Mouse (Mus musculus) neural tube, embryonic 11.5 days (tissue): ENCODE results near the gene Hoxd11. TPM values are rescaled to one million over a fixed set of nuclear protein-coding genes. Genes with fewer than 3 reads are reported as not detected.

ENCODE experiments used
- ATAC-seq: fragments of 200-750 bp; cut with Nextera tagmentation; 2 replicates; pipeline ENCODE4 v1.8.0; 2017; ENCODE audit warnings: moderate number of reproducible peaks, mild to moderate bottlenecking, moderate TSS enrichment, moderate library complexity; ENCODE audit not compliant: insufficient read depth, low FRiP score, low TSS enrichment
- DNase-seq: peaks from one replicate; pipeline ENCODE4 v3.0.0-alpha.2; 2015; ENCODE audit warnings: low spot score
- H3K27ac ChIP-seq: fragments of 300-500 bp; sonication (generic); 2 replicates; pipeline ENCODE4 v1.5.1; 2014; ENCODE audit warnings: low read depth, mild to moderate bottlenecking, low read length
- H3K27me3 ChIP-seq: fragments of 300-500 bp; sonication (generic); 2 replicates; pipeline ENCODE4 v1.6.1; 2014; ENCODE audit warnings: mild to moderate bottlenecking, low read length, mixed read lengths; ENCODE audit not compliant: control insufficient read depth, insufficient read depth
- H3K36me3 ChIP-seq: fragments of 300-500 bp; sonication (generic); 2 replicates; pipeline ENCODE4 v1.6.1; 2014; ENCODE audit warnings: mild to moderate bottlenecking, low read length, moderate library complexity, mixed read lengths; ENCODE audit not compliant: control insufficient read depth, insufficient read depth
- H3K4me1 ChIP-seq: fragments of 300-500 bp; sonication (generic); 2 replicates; pipeline ENCODE4 v1.6.1; 2014; ENCODE audit warnings: low read length, mixed read lengths; ENCODE audit not compliant: control insufficient read depth, insufficient read depth
- H3K4me2 ChIP-seq: fragments of 300-500 bp; sonication (generic); 2 replicates; pipeline ENCODE4 v1.6.1; 2014; ENCODE audit warnings: low read depth, mild to moderate bottlenecking, moderate library complexity
- H3K4me3 ChIP-seq: fragments of 300-500 bp; sonication (generic); 2 replicates; pipeline ENCODE4 v1.5.1; 2014; ENCODE audit warnings: low read depth, low read length
- H3K9ac ChIP-seq: fragments of 300-500 bp; sonication (generic); 2 replicates; pipeline ENCODE4 v1.6.1; 2014; ENCODE audit warnings: mild to moderate bottlenecking, low read length
- H3K9me3 ChIP-seq: fragments of 300-500 bp; sonication (generic); 2 replicates; pipeline ENCODE4 v1.6.1; 2016; ENCODE audit warnings: low read length; ENCODE audit not compliant: control insufficient read depth
- WGBS: fragments of 180-500 bp; shearing (Covaris S2); extraction: QIAGEN DNeasy Blood & Tissue Kit; methylation state at CpG from one replicate; pipeline ENCODE4 v1.1.7; 2014; 5-methylcytosine and 5-hydroxymethylcytosine counted together
- polyA plus RNA-seq: library from polyadenylated mRNA; unstranded; fragments of >200 nt; fragmentation: Nextera tagmentation; extraction: Ambion mirVana; gene quantifications from 2 replicates; pipeline ENCODE4 v1.2.1, GENCODE M21; 2014

Gene Hoxd11
- polyA plus RNA-seq, 1 experiment from 2014 or later, result 8.5 TPM

DNA sequence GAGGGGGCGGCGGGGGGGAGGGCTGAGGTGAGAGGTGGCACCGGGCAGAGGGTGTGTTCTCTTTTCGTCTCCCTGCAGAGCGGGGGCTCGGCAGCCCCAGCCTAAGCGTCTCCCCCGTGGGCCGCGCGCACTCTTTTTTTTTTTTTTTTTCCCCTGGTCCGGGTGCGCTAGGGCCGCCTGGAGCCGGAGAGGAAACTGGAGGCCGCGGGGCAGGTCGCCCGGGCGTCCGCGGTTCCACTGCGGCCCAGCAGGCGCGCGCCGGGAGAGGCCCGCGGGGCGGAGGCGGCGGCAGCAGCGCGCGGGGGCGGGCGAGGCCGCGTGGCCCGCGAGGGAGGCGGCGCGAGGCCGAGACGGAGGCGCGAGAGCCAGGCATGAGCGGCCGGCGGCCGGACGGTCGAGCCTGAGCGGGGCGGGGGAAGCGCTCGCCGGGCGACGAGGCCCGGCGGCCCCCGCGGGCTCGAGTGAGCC, 25.7 kb downstream of the Hoxd11 start:
- no peaks in the 10 kb centered on the region for H3K9me3 ChIP-seq
- peak overlapping the region; percentile 100 for H3K27ac ChIP-seq
- peak; percentile 57 for DNase-seq
- peak; percentile 33 for ATAC-seq
- WGBS, result 0% methylated on average over 31 of the region's 66 CpGs
- H3K4me3 ChIP-seq, result peak overlapping the region; percentile 83
- no peaks in the 10 kb centered on the region for H3K36me3 ChIP-seq
- H3K4me1 ChIP-seq, result peaks cover 17% of the 10 kb centered on the region
- peak overlapping the region; percentile 85 for H3K4me2 ChIP-seq
- peaks cover 34% of the 10 kb centered on the region for H3K27me3 ChIP-seq
- H3K9ac ChIP-seq, result peak overlapping the region; percentile 99

DNA sequence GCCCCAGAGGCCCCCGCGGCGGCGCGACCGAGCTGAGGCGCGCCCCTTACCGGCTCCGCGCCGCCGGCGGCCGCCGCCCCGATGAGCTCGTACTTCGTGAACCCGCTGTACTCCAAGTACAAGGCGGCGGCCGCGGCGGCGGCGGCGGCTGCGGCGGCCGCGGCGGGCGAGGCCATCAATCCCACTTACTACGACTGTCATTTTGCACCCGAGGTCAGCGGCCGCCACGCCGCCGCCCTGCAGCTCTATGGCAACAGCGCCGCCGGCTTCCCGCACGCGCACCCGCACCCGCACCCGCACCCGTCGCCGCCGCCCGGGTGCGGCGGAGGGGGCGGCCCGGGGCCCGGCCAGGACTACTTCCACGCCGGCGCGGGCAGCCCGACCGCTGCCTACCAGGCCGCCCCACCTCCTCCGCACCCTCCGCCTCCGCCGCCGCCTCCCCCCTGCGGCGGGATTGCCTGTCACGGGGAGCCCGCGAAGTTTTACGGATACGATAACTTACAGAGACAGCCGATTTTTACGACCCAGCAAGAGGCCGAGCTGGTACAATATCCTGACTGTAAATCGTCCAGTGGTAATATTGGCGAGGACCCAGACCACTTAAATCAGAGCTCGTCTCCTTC, 26.2 kb downstream of the Hoxd11 start:
- peak; percentile 81 for DNase-seq
- Histone ChIP-seq H3K4me1 (peaks cover 20% of the 10 kb centered on the region), H3K27me3 (peaks cover 28% of the 10 kb centered on the region), H3K27ac (peak overlapping the region; percentile 100), H3K4me2 (peak overlapping the region; percentile 85), H3K36me3 (no peaks in the 10 kb centered on the region), H3K4me3 (peak overlapping the region; percentile 83), H3K9me3 (no peaks in the 10 kb centered on the region), H3K9ac (peak overlapping the region; percentile 99)
- peak; percentile 69 for ATAC-seq
- WGBS, result under 1% methylated on average over 55 of the region's 85 CpGs

DNA sequence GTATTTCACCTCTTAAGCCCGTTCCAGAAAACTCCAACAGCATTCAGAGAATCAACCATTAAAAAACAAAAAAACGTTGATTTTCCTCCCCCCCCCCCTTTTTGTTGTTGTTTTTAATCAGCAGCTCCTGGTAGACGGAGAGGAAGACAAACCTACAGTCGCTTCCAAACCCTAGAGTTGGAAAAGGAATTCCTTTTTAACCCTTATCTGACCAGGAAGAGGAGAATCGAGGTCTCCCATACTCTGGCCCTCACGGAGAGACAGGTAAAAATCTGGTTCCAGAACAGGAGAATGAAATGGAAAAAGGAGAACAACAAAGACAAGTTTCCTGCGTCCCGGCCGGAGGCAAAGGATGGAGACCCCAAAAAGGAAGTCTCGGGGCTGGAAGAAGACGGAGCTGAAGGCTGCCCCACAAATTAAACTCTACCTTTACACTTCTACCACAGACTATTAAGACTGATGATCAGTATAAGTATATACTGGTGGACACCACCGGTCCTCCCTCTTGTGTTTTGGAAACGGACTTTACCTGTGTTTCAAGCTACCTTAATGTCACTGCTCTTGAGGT, 27.1 kb downstream of the Hoxd11 start:
- Histone ChIP-seq H3K27me3 (peaks cover 20% of the 10 kb centered on the region), H3K9ac (peak overlapping the region; percentile 99), H3K4me1 (peaks cover 24% of the 10 kb centered on the region), H3K27ac (peak overlapping the region; percentile 100), H3K4me3 (peak overlapping the region; percentile 83), H3K4me2 (peak overlapping the region; percentile 85), H3K36me3 (no peaks in the 10 kb centered on the region), H3K9me3 (no peaks in the 10 kb centered on the region)
- WGBS, result 1% methylated on average over 13 of the region's 13 CpGs
- no peak for ATAC-seq
- DNase-seq, result peak; percentile 22

DNA sequence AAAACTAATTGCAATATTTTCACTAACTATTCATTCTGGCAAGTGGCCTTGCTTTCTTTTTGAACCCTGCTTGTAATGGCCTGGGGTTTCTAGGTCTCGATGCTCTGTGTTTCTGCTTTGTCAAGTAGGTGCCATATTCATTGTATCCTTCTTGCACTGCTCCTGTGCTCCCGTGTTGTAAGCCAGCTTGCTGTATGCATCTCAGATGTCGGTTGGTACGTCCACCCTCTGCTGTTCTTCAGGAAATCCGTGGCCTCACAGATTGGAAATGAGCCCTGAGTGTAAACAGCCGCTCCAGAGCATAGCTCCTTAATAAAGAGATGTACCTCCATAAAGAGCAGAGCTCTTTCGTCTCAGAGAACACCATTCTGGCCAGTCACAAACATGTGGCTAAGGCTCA, 28.2 kb downstream of the Hoxd11 start:
- DNase-seq, result no peak
- H3K4me1 ChIP-seq, result peaks cover 24% of the 10 kb centered on the region
- H3K27me3 ChIP-seq, result peaks cover 20% of the 10 kb centered on the region
- H3K9me3 ChIP-seq, result no peaks in the 10 kb centered on the region
- H3K36me3 ChIP-seq, result no peaks in the 10 kb centered on the region
- H3K9ac ChIP-seq, result peak overlapping the region; percentile 69
- H3K4me3 ChIP-seq, result peak overlapping the region; percentile 83
- H3K27ac ChIP-seq, result peak overlapping the region; percentile 58; the same call in 1 of the 2 replicates
- WGBS, result 8% methylated on average over 7 of the region's 7 CpGs
- peak overlapping the region; percentile 85 for H3K4me2 ChIP-seq
- ATAC-seq, result no peak

DNA sequence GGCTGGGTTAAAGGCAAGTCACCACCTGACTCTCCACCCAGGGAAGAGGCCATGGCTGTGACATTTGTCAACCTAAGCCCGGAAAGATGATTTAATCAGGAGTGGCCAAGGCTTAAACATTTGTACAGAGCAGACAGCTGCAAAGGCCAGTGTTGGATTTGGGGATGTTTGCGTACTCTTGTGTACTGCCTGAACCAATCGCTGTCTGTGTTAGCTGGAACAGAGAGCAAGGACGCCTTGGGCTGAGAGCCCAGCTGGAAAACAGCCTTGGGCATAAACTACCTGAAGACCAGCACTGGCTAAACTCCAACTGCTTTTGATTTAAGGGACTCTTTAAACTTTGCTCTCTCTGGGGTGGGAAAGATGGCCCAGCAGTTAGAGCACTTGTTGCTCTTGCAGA, 29.3 kb downstream of the Hoxd11 start:
- peak overlapping the region; percentile 35 for H3K27ac ChIP-seq
- peaks cover 24% of the 10 kb centered on the region for H3K4me1 ChIP-seq
- DNase-seq (peak; percentile 24), ATAC-seq (no peak)
- no peaks in the 10 kb centered on the region for H3K36me3 ChIP-seq
- 15% methylated on average over 4 of the region's 4 CpGs for WGBS
- H3K9me3 ChIP-seq, result no peaks in the 10 kb centered on the region
- H3K4me2 ChIP-seq, result peak overlapping the region; percentile 85
- H3K9ac ChIP-seq, result peak overlapping the region; percentile 44
- peak overlapping the region; percentile 19 for H3K4me3 ChIP-seq
- peaks cover 17% of the 10 kb centered on the region for H3K27me3 ChIP-seq

DNA sequence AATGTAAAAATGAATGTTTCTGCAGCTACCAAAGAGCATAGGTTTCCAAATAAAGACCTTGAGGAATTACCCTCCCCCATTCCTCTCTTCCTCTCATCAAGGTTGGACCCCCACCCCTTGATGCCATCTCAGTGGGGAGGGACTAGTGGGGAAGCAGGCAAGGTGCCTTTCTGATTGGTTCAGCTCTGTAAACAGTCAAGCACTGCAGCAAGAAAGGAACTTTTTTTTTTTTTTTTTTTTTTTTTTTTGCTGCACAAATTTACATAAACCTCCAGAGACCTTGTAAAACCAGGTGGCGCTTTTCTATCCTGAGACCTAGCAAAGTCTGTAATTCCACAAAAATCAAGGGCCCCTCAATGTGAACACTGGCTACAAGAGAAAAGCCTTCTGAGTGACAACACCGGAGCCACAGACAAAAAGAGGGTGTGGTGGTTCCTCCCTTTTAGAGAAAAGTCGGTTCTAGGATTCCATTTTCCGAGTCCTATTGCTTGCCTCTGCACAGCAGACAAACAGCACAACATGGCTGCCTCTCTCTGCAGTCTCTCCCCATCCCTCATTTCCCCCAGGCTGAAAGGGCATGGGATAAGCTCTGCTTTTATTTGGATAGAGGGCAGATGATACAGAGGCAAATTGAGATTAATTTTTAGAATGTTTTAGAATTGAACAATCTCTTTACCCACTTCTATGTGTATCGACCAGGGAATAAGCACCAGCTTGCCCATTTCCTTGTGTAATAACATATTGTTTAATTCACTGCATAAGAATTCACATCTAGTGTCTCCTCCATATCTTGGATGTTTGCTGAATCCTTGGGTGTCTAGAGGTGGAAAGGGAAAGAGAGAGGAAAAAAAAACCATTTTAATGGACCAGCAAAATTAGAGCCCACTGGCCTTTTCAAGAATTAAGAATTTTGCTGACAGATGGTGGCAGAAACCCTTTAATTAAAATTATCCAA, 30.4 kb downstream of the Hoxd11 start:
- Histone ChIP-seq H3K9ac (0 out of 2 replicates have a peak overlapping the region, but pooled peaks have one; percentile 7), H3K4me1 (peaks cover 20% of the 10 kb centered on the region), H3K36me3 (no peaks in the 10 kb centered on the region), H3K27me3 (peaks cover 7% of the 10 kb centered on the region; the same call in 1 of the 2 replicates), H3K9me3 (no peaks in the 10 kb centered on the region), H3K4me3 (no peak overlapping the region; the same call in 1 of the 2 replicates), H3K4me2 (peak overlapping the region; percentile 85), H3K27ac (peak overlapping the region; percentile 100; the same call in 1 of the 2 replicates)
- WGBS, result 6% methylated on average over 5 of the region's 5 CpGs
- ATAC-seq (no peak), DNase-seq (peak; percentile 21)

DNA sequence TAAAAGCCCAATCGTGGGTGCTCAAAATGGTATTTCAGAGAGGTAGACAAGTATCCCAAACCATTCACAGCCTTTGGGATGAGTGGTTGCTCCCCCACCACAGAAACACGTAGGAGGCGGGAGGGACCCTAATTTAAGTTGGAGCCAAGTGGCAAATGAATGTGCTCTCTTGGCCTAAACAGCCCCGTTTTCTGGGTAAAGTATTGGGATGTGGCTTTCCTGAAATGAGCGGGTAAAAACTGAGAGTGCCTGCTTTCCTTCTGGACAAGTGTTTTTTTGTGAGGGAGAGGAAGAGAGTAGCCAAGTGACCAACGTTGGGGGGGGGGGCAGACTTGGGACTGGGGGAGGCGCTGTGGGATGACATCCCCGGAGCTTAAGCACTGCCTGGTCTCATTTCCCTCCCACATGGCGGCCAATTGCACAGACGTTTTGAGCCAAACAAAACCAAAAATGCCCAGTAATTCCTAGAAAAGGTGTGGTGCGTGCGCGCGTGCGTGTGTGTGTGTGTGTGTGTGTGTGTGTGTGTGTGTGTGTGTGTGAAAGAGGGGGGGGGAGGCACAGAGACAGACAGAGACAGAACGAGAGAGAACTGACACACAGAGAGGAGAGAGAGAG, 31.7 kb downstream of the Hoxd11 start:
- peak; percentile 34 for DNase-seq
- peak overlapping the region; percentile 100 for H3K27ac ChIP-seq
- peak overlapping the region; percentile 75 for H3K4me2 ChIP-seq
- peaks cover 20% of the 10 kb centered on the region for H3K4me1 ChIP-seq
- no peaks in the 10 kb centered on the region for H3K9me3 ChIP-seq
- no peaks in the 10 kb centered on the region for H3K36me3 ChIP-seq
- WGBS, result under 1% methylated on average over 15 of the region's 16 CpGs
- peaks cover 7% of the 10 kb centered on the region; the same call in 1 of the 2 replicates for H3K27me3 ChIP-seq
- ATAC-seq, result no peak
- peak overlapping the region; percentile 100 for H3K9ac ChIP-seq
- H3K4me3 ChIP-seq, result peak overlapping the region; percentile 98
